Mouse (Mus musculus) lung, postnatal 0 days (tissue): Measurements from ENCODE around the gene Uqcc1.

Experiments used
- CTCF ChIP-seq: IDR thresholded peaks from 2 replicates; pipeline ENCODE4 v1.5.1; 2016; ENCODE audit warnings: antibody characterized with exemption, mild to moderate bottlenecking
- EP300 ChIP-seq: IDR thresholded peaks from 2 replicates; pipeline ENCODE4 v1.6.1; 2016; ENCODE audit warnings: antibody characterized with exemption, mild to moderate bottlenecking, control low read depth

GRCm38 (mm10) chr2:155959981-155960380 is 29.9 kb upstream of the Uqcc1 start:
- TF ChIP-seq CTCF (no peak), EP300 (no peak)
